Mouse (Mus musculus) spleen, postnatal 4 days (tissue): ENCODE results near the gene Klk1b3.
A peak's percentile ranks its signal among the peaks of the same experiment; 100 is the strongest.
"Not testable (repeated sequence)": the region's sequence is repeated elsewhere in the genome, so short reads cannot be mapped to it uniquely, and the experiment has no call there.

Experiments
- DNase-seq, 2 experiments: peaks; one replicate each; pipeline ENCODE4 v3.0.0; 2022; ENCODE audit warnings: low spot score in 2 of 2

Klk1b3 gene

DNA sequence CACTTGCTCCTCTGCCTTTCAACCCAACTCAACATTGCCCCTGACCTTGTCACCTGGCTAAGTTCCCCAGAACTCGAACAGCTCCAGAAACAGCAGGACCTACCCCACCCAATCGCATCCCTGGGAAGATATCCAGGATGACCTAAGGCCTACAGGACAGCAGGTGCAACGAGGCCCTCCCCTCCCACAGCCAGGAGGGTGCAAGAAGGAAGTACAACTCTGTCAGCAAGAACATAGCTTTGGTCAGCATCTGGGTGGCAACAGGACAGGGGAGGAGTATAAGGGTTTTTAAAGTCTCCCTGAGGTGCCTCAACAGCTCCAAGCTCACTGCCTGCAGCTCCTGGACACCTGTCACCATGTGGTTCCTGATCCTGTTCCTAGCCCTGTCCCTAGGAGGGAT is at the start of gene Klk1b3:
Klk1b3 (plus strand) TSS at position 301 of the 400 bp plus-strand sequence.
- no peak for DNase-seq

DNA sequence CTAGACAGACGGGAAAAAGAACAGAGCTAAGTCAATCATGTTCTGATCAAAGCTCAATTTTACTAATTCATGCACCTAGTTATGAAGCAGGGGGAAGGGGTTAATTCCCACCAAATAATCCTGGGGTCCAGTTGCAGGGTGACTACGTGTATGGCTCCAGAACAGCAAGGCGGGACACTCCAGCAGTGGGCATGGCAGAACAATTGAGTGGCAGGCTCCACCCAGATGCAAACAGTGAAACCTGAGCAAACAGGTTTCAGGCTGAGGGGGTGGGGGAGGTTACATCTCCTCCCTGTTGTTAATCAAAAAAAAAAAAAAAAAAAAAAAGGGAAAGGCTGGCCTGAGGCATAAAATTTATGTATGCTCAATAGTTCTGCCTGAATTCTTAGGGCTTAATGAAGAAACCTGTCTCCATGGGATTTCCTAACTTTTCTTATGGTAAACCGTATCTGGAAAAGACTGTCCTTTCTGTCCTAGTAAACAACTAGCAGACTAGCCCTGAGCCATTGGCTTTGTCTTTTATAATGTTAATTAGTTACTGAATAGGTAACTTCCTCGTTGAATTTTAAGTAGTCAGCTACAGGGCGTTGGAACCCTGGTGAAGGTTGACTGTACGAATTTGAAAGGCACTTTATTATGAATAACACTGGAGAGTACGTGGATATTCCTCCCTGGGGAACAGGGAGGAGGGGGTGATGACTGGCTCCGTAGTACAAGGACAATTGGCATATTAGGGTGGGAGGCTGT is 18.5 kb upstream of the Klk1b3 start:
- peak in 1 of 2 experiments; percentile 20 for DNase-seq

- not testable (repeated sequence) for DNase-seq
Observed at GRCm38 (mm10) chr7:44186516-44186915, 11.5 kb upstream of the Klk1b3 start.

- DNase-seq = not testable (repeated sequence)
Observed at GRCm38 (mm10) chr7:44187936-44188335, 10.1 kb upstream of the Klk1b3 start, which contains the start of gene Klk1b24. Gene Klk1b24 (plus strand): TSS chr7:44188236.

DNA sequence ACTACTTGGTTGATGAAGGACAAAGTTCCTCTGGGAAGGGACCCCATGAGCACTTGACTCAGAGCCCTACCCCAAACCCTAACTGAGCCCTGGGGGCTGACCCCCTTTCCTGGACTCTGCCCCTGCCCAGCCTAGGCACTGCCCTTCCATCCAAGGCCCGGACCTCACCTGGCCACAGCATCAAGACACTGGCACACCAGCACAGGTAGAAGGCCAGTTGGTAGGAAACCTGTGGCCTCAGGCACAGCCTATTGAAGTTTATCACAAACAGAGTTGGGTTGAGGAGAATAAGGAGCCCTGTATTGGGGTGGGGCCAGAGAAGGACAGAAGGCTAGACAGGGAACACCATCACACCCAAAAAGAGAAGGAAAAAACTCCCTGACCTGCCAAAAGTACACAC is 4.5 kb upstream of the Klk1b3 start:
- not testable (repeated sequence) for DNase-seq

DNA sequence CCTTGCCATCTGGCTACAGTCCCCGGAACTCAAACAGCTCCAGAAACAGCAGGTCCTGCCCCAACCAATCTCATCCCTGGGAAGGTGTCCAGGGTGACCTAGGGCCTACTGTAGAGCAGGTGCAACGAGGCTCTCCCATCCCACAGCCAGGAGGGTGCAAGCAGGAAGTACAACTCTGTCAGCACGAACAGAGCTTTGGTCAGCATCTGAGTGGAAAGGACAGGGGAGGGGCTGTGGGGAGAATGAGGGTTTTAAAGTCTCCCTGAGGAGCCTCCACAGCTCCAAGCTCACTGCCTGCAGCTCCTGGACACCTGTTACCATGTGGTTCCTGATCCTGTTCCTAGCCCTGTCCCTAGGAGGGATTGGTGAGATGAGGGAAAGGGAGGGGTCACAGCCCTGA is 9.1 kb downstream of the Klk1b3 start, which contains the start of gene Klk1b4:
Klk1b4 (plus strand) TSS at position 301 of the 400 bp plus-strand sequence.
- DNase-seq = not testable (repeated sequence)

DNA sequence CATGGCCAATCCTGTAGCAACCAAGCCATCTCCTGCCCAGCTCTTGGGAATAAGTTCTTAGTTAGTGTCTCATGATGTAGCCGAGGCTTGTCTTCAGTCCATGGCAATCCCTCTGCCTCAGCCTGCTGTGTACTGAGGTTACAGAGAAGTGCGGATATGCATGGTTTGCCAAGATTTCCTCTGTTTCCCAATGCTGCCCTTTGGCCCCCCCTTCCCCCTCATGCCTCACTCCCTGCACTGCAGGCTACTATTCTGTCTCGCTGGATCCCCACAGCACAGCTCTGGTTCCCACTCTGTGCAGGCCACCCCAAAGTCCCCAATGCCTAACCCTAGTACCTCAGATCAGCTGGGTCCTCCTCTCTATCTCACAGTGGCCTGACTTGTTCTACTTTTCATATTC is 10.3 kb downstream of the Klk1b3 start:
- no peak for DNase-seq

GRCm38 (mm10) chr7:44215645-44216044 is 17.7 kb downstream of the Klk1b3 start, which contains the start of gene Klk1b5:
Gene Klk1b5 (plus strand): TSS chr7:44215945.
- DNase-seq = no peak

DNA sequence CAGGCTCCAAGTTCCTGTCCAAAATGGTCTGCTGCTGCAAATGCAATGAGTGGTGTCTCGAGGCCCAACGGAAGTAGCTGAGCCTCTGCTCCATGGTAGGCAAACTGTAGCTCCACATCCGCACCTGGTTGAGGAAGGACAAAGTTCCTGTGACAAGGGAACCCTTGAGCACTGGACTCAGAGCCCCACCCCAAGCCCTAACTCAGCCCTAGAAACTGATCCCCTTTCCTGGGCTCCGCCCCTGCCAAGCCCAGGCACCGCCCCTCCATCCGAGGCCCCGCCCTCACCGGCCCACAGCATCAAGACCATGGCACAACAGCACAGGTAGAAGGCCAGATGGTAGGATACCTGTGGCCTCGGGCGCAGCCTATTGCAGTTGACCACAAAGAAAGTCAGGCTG is 23.6 kb downstream of the Klk1b3 start:
- not testable (repeated sequence) for DNase-seq

DNA sequence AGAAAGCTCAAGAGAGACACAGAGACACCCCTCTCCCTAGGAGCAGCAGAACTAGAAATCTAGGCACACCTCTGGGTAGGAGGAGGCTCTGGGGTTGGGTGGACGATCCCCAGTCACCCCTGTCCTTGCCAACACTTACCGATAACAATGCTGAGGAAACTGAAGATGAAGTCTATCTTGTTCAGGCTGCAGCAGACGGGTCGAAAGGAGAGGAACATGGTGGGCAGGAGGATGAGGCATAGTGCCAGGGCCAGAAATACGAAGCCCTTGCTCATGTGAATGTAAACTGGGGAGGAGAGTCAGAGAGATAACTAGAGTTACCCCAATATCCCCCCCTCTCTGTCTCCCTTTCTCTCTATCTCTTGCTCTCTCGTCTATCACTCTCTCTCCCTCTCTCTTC is 24.3 kb downstream of the Klk1b3 start:
- not testable (repeated sequence) for DNase-seq

- DNase-seq = no peak
Observed at GRCm38 (mm10) chr7:44225076-44225475, 27.1 kb downstream of the Klk1b3 start, which contains the start of gene Klk1. Gene Klk1 (plus strand): TSS chr7:44225360.

GRCm38 (mm10) chr7:44235909-44236308 is 37.9 kb downstream of the Klk1b3 start, which contains the start of gene Gm36864:
Gene Gm36864 (plus strand): TSS chr7:44236177.
- DNase-seq = no peak

DNA sequence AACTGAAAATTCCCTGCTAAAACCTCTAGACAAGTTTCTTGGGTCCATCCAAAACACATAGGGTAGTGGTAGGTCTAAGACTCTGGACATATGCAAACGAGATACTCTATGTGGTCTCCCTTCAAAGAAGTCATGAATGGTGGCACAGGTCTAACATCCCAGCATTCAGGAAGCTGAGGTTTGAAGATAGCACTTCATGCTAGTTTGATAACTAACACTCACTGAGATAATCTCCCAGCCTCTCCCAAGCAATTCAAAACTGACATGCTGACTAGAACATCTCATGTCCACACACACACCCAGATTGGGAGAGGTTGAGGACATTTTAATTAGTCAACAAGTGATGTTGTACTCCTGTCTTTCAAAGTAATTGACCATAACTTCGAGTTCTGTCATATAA is 41.9 kb downstream of the Klk1b3 start:
- DNase-seq = no peak

DNA sequence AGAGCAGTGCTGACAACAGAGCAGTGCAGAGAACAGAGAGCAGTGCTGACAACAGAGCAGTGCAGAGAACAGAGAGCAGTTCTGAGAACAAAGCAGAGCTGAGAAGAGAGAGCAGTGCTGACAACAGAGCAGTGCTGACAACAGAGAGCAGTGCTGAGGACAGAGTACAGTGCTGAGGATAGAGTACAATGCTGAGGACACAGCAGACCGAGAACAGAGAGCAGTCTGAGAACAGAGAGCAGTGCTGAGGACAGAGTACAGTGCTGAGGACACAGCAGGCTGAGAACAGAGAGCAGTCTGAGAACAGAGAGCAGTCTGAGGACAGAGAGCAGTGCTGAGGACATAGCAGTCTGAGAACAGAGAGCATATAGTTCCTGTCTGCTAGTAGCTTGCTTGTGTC is 42.7 kb downstream of the Klk1b3 start:
- no peak for DNase-seq

GRCm38 (mm10) chr7:44241163-44241562 is 43.2 kb downstream of the Klk1b3 start:
- no peak for DNase-seq

GRCm38 (mm10) chr7:44244080-44244479 is 46.1 kb downstream of the Klk1b3 start:
- no peak for DNase-seq

DNA sequence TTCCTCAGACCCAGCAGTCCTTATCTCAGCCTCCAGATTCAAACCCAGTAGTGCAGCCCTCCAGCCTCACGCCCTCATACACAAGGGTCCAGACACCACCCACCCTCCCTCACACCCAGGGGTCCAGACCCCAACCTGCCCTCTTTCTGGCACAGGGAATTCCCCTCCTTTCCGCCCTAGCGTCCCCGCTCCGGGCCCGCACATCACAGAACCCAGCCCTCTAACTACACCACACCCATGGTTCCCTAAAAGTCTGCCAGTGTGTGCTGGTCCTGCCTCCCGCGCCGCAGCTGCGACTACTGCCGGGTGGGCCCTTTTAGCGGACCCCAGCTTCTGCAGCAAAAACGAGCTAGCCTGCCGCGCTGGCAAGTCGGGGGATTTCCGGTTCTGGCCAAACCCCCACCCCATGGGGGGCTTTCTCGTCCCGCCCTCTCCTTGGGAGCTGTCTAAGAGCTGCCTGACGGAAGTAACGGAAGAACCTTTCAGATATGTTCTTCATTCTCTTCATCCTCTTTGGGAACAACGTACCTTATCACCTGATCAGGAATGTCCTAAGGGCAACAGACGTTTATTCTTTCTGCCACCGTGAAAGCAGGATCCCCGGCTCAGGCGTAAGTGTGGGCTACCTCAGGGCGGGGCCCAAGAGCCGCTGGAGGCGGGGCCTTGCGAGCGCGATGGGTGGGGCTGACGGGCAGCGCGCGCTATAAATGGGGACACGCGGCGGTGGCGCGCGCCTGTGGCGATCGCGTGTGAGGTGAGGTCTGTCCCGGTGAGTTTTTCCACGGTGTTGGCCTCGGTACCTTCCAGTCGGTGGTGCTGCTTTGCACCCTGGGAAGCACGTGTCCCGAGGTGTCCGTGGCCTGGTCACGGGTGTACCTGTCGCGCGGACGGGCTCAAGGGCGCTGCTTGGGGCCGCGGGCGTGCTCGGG is 48.3 kb downstream of the Klk1b3 start, which contains the start of the genes 1700028J19Rik and 2410002F23Rik:
1700028J19Rik (minus strand) TSS at position 641 of the 929 bp plus-strand sequence.
2410002F23Rik (plus strand) TSS at position 668 of the 929 bp plus-strand sequence.
- peak; percentile 91 to 97 for DNase-seq

DNA sequence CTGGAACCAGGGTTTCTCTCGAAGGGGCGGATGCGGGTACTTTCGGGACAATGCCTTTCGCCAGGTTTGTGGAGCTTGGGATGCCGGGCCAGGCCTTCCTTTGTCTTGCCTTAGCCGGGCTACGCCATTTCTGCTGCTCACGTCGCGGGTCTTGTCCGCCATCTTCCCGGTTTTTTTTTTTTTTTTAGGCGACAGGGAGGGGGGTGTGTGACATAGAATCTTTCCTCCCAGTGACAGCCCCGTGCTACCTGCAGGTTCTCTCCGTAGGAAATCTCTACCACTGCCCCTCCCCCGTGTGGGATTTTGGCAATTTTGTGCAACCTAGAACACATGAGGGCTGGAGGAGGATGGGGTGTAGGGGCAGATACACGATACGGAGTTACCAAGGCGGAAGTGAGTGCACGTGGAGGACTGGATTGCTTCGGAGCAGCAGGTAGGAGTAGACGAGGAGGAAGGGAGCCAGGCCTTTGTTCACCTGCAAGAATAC is 49.0 kb downstream of the Klk1b3 start:
- peak; percentile 32 to 70 for DNase-seq

DNA sequence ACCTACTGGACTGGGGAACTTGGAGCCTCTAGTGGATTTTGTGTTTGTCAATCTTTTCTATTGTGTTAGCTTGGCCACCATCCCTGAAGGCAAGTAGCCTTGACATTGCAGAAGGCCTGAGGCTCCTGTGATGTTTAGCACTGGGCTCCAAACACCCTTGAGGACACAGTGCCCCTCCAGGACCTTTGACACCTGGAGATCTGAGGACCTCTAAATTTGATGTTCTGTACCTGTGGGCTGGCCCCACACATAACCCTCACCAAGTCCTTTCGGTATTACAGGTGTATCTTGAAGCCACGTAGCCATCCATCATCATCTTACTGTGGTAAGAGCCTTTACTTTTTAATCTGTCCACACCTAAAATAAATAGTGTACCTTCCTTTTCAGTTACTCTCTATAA is 50.0 kb downstream of the Klk1b3 start:
- no peak for DNase-seq

DNA sequence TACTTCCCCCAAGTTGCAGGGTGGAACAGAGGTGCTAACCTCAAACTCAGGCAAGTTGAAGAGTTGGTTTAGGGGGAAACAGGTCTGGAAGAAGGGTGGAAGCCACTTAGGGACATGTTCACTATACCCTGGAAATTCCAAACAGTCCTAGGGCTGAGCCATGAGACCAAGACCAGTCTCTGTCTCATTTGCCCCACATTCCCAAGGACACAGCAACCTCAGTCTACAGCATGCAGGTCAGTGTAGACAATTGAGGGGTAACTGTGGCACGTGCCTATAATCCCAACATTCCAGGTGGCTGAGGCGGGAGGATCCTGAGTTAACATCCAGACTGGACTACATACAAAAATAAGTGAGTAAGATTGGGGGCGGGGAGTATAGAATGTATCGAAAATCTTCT is 51.3 kb downstream of the Klk1b3 start:
- DNase-seq = no peak

DNA sequence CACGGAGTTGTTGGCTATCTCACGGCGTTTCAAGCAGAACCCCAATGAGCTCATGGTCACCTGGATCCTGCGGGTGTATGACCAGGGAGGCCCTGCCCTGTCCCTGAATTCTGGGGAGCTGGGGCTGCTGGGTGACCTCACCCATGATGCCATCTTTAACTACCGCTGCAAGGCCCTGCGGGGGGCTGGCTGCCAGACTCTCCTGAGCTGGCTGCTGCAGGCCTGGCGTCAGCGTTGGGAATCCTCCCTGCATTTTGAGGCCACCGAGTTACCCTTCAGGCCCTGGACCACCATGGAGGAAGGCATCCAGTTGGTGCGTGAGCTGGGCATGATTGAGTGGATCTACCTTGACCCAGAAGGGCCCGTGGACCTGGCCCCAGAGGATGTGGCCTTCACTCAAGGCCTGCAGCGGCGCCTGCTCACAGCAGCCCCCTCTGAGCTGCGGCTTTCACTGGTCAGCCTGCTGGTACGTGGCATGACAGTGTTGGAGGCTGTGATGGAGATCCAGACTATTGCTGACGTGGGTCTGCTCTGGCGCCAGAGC is 52.8 kb downstream of the Klk1b3 start:
- not testable (repeated sequence) for DNase-seq
